Mouse (Mus musculus) thymus, adult 2 months (tissue): ENCODE measurements around the gene Rnf146. TPM values are rescaled to one million over a fixed set of nuclear protein-coding genes. Genes with fewer than 3 reads are reported as not detected.

Experiments used
- DNase-seq: peaks from one replicate; pipeline ENCODE4 v3.0.0; 2021
- H3K27ac ChIP-seq: fragments of 200-500 bp; 2 replicates; pipeline ENCODE4 v1.5.1; 2012; ENCODE audit warnings: low read length, control low read depth; ENCODE audit not compliant: control insufficient read depth, insufficient read depth
- H3K27me3 ChIP-seq: fragments of 200-500 bp; 2 replicates; pipeline ENCODE4 v1.6.1; 2012; ENCODE audit warnings: mild to moderate bottlenecking, low read length, moderate library complexity, mixed read lengths; ENCODE audit not compliant: control insufficient read depth, insufficient read depth
- H3K36me3 ChIP-seq: fragments of 200-500 bp; 2 replicates; pipeline ENCODE4 v1.6.1; 2012; ENCODE audit warnings: mild to moderate bottlenecking, low read length, moderate library complexity; ENCODE audit not compliant: control insufficient read depth, insufficient read depth
- H3K4me1 ChIP-seq: fragments of 200-500 bp; replicated peaks from 2 replicates; pipeline ENCODE4 v1.6.1; 2012; ENCODE audit warnings: low read length; ENCODE audit not compliant: control insufficient read depth, insufficient read depth
- H3K4me3 ChIP-seq: fragments of 200-500 bp; 2 replicates; pipeline ENCODE4 v1.5.1; 2012; ENCODE audit warnings: mild to moderate bottlenecking, low read length, control low read depth, moderate library complexity; ENCODE audit not compliant: control insufficient read depth, insufficient read depth
- CTCF ChIP-seq: fragments of 200-500 bp; IDR thresholded peaks from 2 replicates; pipeline ENCODE4 v1.5.1; 2012; ENCODE audit warnings: mild to moderate bottlenecking, control low read depth, low read length, moderate library complexity, borderline replicate concordance; ENCODE audit not compliant: control insufficient read depth, poor library complexity, insufficient read depth; ENCODE audit errors: extremely low read depth
- POLR2A ChIP-seq: fragments of 200-500 bp; IDR thresholded peaks from 2 replicates; pipeline ENCODE4 v1.6.1; 2012; ENCODE audit warnings: mild to moderate bottlenecking, low read length, control low read depth, moderate library complexity; ENCODE audit not compliant: control insufficient read depth, poor library complexity, insufficient read depth; ENCODE audit errors: extremely low read depth
- WGBS: fragments of 180-500 bp; shearing (Covaris S2); methylation state at CpG from one replicate; pipeline ENCODE4 v1.1.7; 2018; 5-methylcytosine and 5-hydroxymethylcytosine counted together
- polyA plus RNA-seq: library from polyadenylated mRNA; depleted of rRNA; stranded (reverse); fragments of >200 nt; gene quantifications from 2 replicates; pipeline ENCODE4 v1.2.3, GENCODE M21; 2012; rRNA removed

The Rnf146 gene
- polyA plus RNA-seq, 1 experiment, result 30.0 TPM

DNA sequence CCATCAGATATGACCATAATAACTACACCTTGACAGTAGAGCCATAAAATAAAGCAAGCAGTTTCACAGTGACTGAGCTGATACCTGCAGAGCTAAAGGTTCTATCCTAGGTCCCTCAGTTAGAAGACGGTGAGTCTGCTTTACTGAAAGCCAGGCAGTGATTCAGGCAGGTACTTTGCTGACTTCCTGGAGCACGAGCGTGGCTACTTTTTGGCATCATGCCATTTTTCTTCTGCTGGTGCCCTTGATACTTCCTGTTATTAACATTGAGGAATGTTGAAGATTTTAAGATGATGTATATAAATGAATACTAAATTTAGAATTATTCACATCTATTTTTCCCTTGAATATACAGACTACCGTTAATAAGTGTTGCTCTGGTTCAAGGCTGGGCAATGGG is 28.4 kb downstream of the Rnf146 start:
- H3K27me3 ChIP-seq, result no peaks in the 10 kb centered on the region
- no peaks in the 10 kb centered on the region for H3K4me1 ChIP-seq
- no peak for DNase-seq
- H3K4me3 ChIP-seq, result no peak overlapping the region
- WGBS, result 80% methylated on average over 4 of the region's 4 CpGs
- no peak for TF ChIP-seq CTCF
- no peak for TF ChIP-seq POLR2A
- no peaks in the 10 kb centered on the region for H3K36me3 ChIP-seq
- no peak overlapping the region for H3K27ac ChIP-seq

DNA sequence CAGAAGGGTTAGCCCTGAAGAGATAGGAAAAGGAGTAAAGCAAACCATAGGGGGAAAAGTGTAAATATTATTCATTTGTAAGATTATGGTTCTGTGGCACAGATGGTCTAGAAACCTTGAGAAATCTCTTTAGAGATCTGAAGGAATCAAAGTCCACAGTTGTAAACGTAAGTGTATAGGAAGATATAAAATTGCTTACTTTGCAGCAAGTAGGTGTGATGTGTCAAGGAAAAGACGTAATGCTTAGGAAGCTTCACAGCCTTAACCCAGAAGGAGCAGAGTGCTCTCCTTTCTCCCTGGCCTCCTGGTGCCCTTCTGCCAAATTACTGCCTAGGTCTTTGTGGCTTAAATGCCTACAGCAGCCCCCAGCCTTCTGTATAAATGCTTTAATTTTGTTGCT is 37.4 kb downstream of the Rnf146 start:
- no peak for TF ChIP-seq POLR2A
- no peak for TF ChIP-seq CTCF
- Histone ChIP-seq H3K4me1 (no peaks in the 10 kb centered on the region), H3K4me3 (no peak overlapping the region), H3K27me3 (no peaks in the 10 kb centered on the region), H3K36me3 (no peaks in the 10 kb centered on the region), H3K27ac (no peak overlapping the region)
- DNase-seq, result no peak
- 99% methylated on average over 2 of the region's 2 CpGs for WGBS

DNA sequence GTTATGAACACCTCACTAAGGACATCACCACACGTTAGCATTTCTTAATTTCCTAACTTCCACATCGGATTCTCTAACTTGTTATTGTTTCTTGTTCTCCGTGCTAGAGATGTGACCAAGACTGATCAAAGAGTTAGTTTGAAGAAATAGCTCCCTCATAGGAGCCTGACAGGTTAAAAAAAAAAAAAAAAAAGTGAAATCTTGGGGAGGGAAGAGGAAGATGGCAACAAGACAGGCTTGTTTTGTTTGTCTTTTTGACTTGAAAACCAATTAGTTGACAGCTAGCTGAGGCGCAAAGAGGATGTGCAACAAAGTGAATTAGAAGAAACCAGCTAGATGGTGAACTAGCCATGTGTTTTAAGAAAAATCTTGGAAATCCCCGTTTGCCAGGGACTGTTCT is 48.3 kb downstream of the Rnf146 start:
- no peaks in the 10 kb centered on the region for H3K4me1 ChIP-seq

DNA sequence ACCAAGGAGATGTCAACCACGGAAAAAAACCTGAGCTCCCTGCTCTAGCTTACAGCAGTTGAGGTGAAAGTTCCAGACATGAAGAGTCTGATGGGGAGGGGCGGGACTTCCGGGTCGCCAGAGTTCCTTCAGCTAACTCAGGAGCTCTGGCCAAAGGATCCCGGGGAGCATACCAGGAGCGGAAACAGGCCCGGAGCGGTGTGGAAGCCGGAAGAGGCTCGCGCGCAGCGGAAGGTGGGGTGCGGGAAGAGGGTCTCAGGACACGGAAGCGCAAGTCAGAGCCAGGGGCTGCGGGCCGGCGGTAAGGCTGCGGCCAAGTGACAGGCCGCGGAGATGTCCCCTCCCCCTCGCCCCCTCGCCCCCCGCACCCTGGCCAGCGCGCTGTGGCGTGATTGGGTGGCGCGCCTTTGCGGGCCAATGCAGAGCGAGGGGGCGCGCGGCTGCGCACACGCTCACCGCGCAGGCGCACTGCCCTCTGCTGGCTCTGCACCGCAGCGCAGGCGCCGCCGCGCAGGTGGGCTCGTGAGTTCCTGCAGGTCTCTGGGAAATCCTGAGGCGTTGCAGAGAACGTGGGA is 49.1 kb downstream of the Rnf146 start, which contains the start of gene Echdc1:
Echdc1 (plus strand) TSS at position 103 of the 575 bp plus-strand sequence.
- peak within 1 kb of the TSS; percentile 95 for H3K4me3 ChIP-seq
- under 1% methylated on average over 49 of the region's 49 CpGs for WGBS
- H3K27ac ChIP-seq, result peak within 1 kb of the TSS; percentile 80
- TF ChIP-seq POLR2A (peak; percentile 65), CTCF (peak; percentile 99)
- DNase-seq, result peak; percentile 83
- no peaks in the 10 kb centered on the region for H3K4me1 ChIP-seq
- H3K27me3 ChIP-seq, result no peaks in the 10 kb centered on the region
- no peaks in the 10 kb centered on the region for H3K36me3 ChIP-seq

More for the DNA sequence above, 48.3 kb downstream of the Rnf146 start:
- H3K36me3 ChIP-seq, result no peaks in the 10 kb centered on the region
- DNase-seq, result no peak
- WGBS, result 16% methylated on average over 5 of the region's 5 CpGs
- H3K27me3 ChIP-seq, result no peaks in the 10 kb centered on the region
- H3K27ac ChIP-seq, result no peak overlapping the region
- TF ChIP-seq POLR2A (no peak), CTCF (no peak)
- H3K4me3 ChIP-seq, result no peak overlapping the region

DNA sequence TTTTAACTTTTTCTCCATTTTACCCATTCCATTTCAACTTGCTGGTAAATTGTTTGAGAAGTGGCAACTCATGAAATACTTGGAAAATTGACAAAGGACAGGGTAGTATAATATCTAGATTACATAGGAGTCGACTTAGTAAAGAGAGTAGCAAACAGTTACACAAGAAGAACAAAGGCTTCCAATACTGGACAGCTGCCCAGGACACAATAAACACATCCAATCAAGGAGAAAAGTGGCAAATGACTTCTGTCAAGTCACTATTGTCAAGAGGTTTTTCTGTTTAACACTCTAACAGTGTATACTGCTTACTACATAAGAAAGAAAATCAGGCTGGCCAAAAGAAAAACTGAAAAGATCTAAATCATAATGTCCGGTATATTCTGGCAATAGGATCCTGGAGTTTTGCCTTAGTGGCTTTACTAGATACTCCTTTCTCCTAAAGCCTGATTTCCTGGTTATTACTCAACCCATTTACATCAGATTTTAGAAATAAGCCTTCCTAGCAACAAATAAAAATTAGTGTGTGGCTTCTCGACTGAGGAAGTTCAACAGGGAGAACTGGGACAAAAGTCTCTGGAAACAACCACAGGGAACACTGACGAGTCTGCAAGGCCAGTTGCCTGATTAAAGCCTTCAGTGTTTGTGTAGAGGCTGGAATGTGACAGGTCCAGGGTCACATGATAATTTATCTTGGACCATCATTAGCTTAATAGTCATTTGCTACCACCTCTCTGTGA is 50.6 kb downstream of the Rnf146 start:
- no peaks in the 10 kb centered on the region for H3K27me3 ChIP-seq
- H3K4me1 ChIP-seq, result no peaks in the 10 kb centered on the region
- no peak for DNase-seq
- H3K27ac ChIP-seq, result no peak overlapping the region
- H3K36me3 ChIP-seq, result no peaks in the 10 kb centered on the region
- TF ChIP-seq POLR2A (no peak), CTCF (no peak)
- WGBS, result 93% methylated on average over 4 of the region's 4 CpGs
- no peak overlapping the region for H3K4me3 ChIP-seq

DNA sequence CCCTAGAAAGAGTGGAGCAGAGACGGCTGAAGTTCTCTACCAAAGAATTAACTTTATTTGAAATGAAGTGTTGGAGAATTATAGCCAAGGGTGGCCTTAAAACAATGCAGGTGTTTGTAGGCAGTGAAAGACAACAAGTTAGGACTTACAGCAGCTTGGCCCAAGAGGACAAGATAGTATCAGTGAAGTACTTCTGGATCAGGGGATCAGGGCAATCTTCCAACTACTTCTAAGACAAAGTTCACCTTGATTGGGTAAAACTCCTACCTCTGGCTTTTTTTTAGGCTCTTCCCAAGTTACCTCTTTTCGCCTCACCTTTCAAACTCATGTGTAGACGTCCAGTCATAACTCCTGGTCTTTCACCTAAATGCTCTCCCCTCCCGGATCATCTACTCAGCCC is 60.0 kb downstream of the Rnf146 start:
- Histone ChIP-seq H3K27me3 (no peaks in the 10 kb centered on the region), H3K36me3 (no peaks in the 10 kb centered on the region), H3K4me3 (no peak overlapping the region), H3K4me1 (no peaks in the 10 kb centered on the region), H3K27ac (no peak overlapping the region)
- TF ChIP-seq POLR2A, result no peak
- no peak for TF ChIP-seq CTCF
- no peak for DNase-seq
- WGBS, result 99% methylated on average over 4 of the region's 4 CpGs

Other genes starting within 250 kb of the Rnf146 start
- 0.04 and 0.13 TPM in 2 replicates for gene Soga3, start 218.6 kb downstream of the Rnf146 start, polyA plus RNA-seq
- gene Gm49353, start 163.5 kb downstream of the Rnf146 start, polyA plus RNA-seq, result not detected in 2 replicates
- 0.05 and 0.08 TPM in 2 replicates for gene 9330159F19Rik, start 150.8 kb downstream of the Rnf146 start, polyA plus RNA-seq
- gene Echdc1, start 49.3 kb downstream of the Rnf146 start, polyA plus RNA-seq, result 3.7 and 4.8 TPM in 2 replicates
- gene Rspo3, start 173.4 kb upstream of the Rnf146 start, polyA plus RNA-seq, result 0.06 and 0.07 TPM in 2 replicates